Mouse (Mus musculus): ENCODE measurements around the gene Srek1. TPM values are rescaled to one million over a fixed set of nuclear protein-coding genes. Genes with fewer than 3 reads are reported as not detected.
A peak's percentile ranks its signal among the peaks of the same experiment; 100 is the strongest.

The Srek1 gene
- total and polyA plus RNA-seq, 2 experiments = 16.2 to 33.1 TPM

GRCm38 (mm10) chr13:103697993-103698392, 76.4 kb downstream of the Srek1 start:
- DNase-seq (ENCODE audit: extremely low read depth, low read depth, low spot score) = peak; percentile 56
- WGBS = 36% methylated on average over 9 of the region's 9 CpGs

GRCm38 (mm10) chr13:103696164-103696563, 78.2 kb downstream of the Srek1 start:
- Histone ChIP-seq H3K27ac (replicated peaks; ENCODE audit: insufficient read depth, low read depth, low read length) (no peak overlapping the region), H3K9ac (ENCODE audit: low read depth, low read length) (no peak overlapping the region), H3K4me1 (ENCODE audit: control insufficient read depth, insufficient read depth, low read length) (no peaks in the 10 kb centered on the region), H3K27me3 (ENCODE audit: control insufficient read depth, insufficient read depth, low read length) (no peaks in the 10 kb centered on the region), H3K36me3 (ENCODE audit: control insufficient read depth, insufficient read depth, low read length) (no peaks in the 10 kb centered on the region), H3K4me3 (ENCODE audit: insufficient read depth, low read depth, low read length) (no peak overlapping the region), H3K79me2 (ENCODE audit: control insufficient read depth, insufficient read depth, low read length) (no peaks in the 10 kb centered on the region)
- WGBS = 58% methylated on average over 9 of the region's 9 CpGs
- TF ChIP-seq POLR2A (IDR thresholded peaks at IDR 0.05; ENCODE audit: extremely low read depth, insufficient read depth, low read length) = no peak
- peak; percentile 70 for TF ChIP-seq CTCF (IDR thresholded peaks at IDR 0.05; ENCODE audit: low read depth, low read length)
- DNase-seq (ENCODE audit: extremely low read depth, low read depth, low spot score) = no peak

More at GRCm38 (mm10) chr13:103697993-103698392, 76.4 kb downstream of the Srek1 start:
- H3K4me1 ChIP-seq (ENCODE audit: control insufficient read depth, insufficient read depth, low read length) = no peaks in the 10 kb centered on the region
- TF ChIP-seq CTCF (IDR thresholded peaks at IDR 0.05; ENCODE audit: low read depth, low read length) = no peak
- no peak for TF ChIP-seq POLR2A (IDR thresholded peaks at IDR 0.05; ENCODE audit: extremely low read depth, insufficient read depth, low read length)
- no peak overlapping the region for H3K4me3 ChIP-seq (ENCODE audit: insufficient read depth, low read depth, low read length)
- no peak overlapping the region for H3K9ac ChIP-seq (ENCODE audit: low read depth, low read length)
- no peak overlapping the region for H3K27ac ChIP-seq (replicated peaks; ENCODE audit: insufficient read depth, low read depth, low read length)
- H3K27me3 ChIP-seq (ENCODE audit: control insufficient read depth, insufficient read depth, low read length) = no peaks in the 10 kb centered on the region
- H3K79me2 ChIP-seq (ENCODE audit: control insufficient read depth, insufficient read depth, low read length) = no peaks in the 10 kb centered on the region
- no peaks in the 10 kb centered on the region for H3K36me3 ChIP-seq (ENCODE audit: control insufficient read depth, insufficient read depth, low read length)

GRCm38 (mm10) chr13:103695456-103695855, 79.0 kb downstream of the Srek1 start:
- Histone ChIP-seq H3K27ac (replicated peaks; ENCODE audit: insufficient read depth, low read depth, low read length) (no peak overlapping the region), H3K4me1 (ENCODE audit: control insufficient read depth, insufficient read depth, low read length) (no peaks in the 10 kb centered on the region), H3K9ac (ENCODE audit: low read depth, low read length) (no peak overlapping the region), H3K79me2 (ENCODE audit: control insufficient read depth, insufficient read depth, low read length) (no peaks in the 10 kb centered on the region), H3K4me3 (ENCODE audit: insufficient read depth, low read depth, low read length) (no peak overlapping the region), H3K36me3 (ENCODE audit: control insufficient read depth, insufficient read depth, low read length) (no peaks in the 10 kb centered on the region), H3K27me3 (ENCODE audit: control insufficient read depth, insufficient read depth, low read length) (no peaks in the 10 kb centered on the region)
- DNase-seq (ENCODE audit: extremely low read depth, low read depth, low spot score) = no peak
- TF ChIP-seq CTCF (IDR thresholded peaks at IDR 0.05; ENCODE audit: low read depth, low read length) (no peak), POLR2A (IDR thresholded peaks at IDR 0.05; ENCODE audit: extremely low read depth, insufficient read depth, low read length) (no peak)
- WGBS = 88% methylated on average over 6 of the region's 6 CpGs

Other genes starting within 250 kb of the Srek1 start
- gene Erbin, start 145.9 kb upstream of the Srek1 start, total RNA-seq (2014; rRNA removed) = 47.7 and 57.2 TPM in 2 replicates
- 4.8 TPM in 2 replicates for gene Erbin, start 145.9 kb upstream of the Srek1 start, polyA plus RNA-seq (2012; rRNA removed)